Mouse (Mus musculus): ENCODE measurements around the gene Gsta4.
"Not testable (repeated sequence)": the region's sequence is repeated elsewhere in the genome, so short reads cannot be mapped to it uniquely, and the experiment has no call there.

Gene Gsta4

GRCm38 (mm10) chr9:78179071-78179470 is 3.5 kb upstream of the Gsta4 start:
- no peak for DNase-seq

DNA sequence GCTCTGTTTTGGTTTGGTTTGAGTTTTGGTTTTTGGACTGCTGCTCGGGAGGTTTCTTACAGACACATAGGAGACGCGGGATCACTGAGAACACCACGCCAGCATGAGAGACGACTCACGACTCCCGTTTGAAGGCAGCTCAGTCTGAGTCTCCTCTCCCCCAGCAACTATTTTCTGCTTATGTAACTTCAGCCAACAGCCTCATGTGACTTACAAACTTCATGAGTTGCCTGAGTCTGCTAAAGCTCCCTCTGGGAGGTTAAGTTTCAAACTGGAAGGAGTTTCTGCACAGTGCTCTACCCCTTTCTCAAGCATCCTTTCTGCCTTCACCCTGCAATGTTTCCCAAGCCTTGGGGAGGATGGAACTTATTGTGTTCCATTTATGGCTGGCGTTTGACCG is 3.1 kb downstream of the Gsta4 start:
- DNase-seq = no peak

- DNase-seq = no peak
These were observed 6.3 kb downstream of the Gsta4 start for GRCm38 (mm10) chr9:78188910-78189309.

DNA sequence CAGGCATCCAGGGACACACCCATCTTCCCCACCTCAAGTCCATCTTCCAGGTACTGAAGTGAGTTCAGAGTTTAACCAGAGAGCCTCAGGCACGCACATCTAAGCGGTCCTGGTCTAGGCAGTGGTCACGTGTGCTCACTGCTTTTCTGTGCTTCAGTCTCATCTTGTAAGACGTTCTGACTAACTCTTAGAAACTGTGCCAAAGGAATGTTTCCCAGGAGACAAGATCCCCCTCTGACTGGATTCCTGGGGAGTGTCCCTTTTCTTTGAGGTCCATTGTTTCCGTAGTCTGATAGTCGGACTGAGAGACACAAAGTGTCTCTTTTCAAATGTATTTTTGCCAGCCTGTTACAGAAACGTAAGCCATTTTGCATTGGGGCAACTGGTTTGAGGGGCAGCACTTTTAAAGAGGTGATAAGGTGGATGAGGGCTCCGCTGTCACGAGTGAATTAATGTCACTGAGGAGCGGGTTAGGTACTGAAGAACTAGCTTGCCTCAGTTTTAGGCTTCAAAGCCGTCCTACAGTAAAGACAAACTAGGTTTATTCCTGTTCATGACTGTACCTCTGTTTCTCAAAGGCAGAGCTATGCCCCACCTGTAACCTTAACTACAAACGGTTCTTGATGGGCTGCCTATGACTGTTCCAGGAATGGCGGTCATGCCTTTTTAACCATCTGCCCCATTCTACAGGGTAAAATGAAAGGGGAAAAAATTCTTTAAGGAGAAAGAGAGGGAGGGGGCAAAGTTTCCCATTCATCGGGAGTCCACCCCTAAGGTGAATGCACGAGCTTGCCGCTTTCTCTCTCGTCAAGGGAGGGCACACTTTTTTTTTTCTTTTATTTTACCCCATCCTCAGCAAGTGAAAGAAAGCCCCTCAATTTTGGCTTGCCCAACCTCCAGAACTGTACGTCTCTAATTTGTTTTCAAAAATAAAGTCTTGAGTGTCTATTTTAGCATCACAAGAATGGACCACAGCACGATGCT is 8.4 kb downstream of the Gsta4 start:
- no peak for DNase-seq

DNA sequence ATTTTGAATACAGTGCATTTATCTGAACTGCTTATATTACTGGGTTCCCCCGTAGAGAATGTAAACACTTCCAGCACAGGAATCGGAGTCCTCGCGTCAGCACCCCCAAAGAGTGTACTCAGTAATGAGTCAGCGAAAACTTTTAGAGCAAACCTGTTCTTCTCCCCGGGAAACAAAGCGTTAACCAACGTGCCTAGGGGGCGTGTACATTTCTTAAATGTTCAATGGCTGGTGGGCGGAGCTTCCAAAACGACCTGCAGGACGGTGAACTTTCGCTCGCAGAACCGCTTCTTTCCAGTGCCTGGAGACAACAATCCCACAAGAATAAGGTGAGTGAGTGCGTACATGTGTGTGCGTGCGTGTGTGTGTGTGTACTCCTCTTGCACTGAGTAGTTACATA is 9.2 kb downstream of the Gsta4 start:
- peak; percentile 82 for DNase-seq

GRCm38 (mm10) chr9:78193902-78194597 is 11.5 kb downstream of the Gsta4 start:
- DNase-seq = peak; percentile 79

GRCm38 (mm10) chr9:78195034-78195433 is 12.5 kb downstream of the Gsta4 start:
- no peak for DNase-seq

DNA sequence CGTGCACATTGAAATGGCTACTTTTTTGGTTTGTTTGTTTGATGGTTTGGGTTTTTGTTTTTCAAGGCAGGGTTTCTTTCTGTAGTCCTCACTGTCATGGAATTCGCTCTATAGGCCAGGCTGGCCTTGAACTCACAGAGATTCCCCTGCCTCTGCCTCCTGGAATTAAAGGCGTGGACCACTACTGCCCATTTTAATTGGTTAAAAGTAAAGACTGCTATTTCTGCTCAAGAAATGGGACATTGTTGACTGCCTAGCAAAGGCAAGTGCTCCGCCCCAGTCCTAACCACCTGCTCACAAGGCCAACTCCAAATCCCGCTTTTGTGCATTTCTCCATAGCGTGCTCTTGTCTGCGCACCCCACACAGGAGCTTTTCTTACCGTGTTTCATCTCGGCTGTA is 15.2 kb downstream of the Gsta4 start:
- no peak for DNase-seq

DNA sequence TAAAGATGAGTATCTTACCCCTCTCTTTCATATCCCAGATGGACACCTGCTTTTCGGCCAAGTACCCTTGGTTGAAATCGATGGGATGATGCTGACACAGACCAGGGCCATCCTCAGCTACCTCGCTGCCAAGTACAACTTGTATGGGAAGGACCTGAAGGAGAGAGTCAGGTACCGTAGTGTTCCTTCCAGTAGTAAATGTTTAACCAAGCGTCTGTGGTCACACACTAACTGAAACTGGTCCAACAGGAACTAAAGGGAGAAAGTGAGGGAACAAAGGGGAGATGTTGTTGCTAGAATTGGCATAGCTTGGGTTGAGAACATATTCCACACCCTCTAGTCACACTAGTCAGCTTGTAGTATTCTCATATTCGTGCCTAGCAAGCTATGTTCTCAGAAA is 21.6 kb downstream of the Gsta4 start:
- no peak for DNase-seq

- DNase-seq = no peak
These were observed 26.4 kb downstream of the Gsta4 start for GRCm38 (mm10) chr9:78208956-78209355.

DNA sequence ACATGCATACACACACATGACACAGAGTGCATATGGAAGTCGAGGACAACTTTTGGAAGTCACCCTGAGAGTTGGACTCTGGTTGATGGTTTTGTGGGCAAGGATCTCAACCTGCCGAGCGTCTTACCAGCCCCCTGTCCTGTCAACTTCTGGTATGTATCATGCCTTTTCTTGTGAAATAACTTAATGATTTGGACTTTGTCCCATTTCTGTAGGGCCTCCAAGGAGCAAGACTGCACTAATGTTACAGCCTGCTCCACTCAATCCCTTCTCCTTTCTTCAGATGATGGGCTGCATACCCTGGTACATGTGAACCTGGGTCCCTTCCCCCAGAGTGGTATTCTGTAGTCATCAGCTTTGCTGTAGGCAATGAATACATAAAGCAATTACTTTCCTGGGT is 27.5 kb downstream of the Gsta4 start:
- DNase-seq = no peak

DNA sequence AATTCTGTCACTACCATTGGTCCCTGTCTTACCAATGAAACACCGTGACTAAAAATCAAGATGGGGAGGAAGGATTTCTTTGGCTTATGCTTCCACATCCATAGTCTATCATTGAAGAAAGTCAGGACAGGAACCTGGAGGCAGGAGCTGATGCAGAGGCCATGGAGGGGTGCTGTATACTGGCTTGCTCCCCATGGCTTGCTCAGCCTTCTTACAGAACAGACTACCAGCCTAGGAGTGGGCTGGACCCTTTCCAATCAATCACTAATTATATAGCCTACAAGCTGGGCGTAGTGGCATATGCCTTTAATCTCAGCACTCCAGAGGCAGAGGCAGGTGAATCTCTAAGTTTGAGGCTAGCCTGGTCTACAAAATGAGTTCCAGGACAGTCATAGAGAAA is 28.2 kb downstream of the Gsta4 start:
- no peak for DNase-seq

GRCm38 (mm10) chr9:78211521-78211920 is 28.9 kb downstream of the Gsta4 start:
- DNase-seq = no peak

GRCm38 (mm10) chr9:78212341-78213049 is 29.9 kb downstream of the Gsta4 start:
- peak; percentile 62 for DNase-seq

- no peak for DNase-seq
These were observed 34.5 kb downstream of the Gsta4 start for GRCm38 (mm10) chr9:78217074-78217473.

GRCm38 (mm10) chr9:78222616-78223015 is 40.0 kb downstream of the Gsta4 start:
- no peak for DNase-seq

DNA sequence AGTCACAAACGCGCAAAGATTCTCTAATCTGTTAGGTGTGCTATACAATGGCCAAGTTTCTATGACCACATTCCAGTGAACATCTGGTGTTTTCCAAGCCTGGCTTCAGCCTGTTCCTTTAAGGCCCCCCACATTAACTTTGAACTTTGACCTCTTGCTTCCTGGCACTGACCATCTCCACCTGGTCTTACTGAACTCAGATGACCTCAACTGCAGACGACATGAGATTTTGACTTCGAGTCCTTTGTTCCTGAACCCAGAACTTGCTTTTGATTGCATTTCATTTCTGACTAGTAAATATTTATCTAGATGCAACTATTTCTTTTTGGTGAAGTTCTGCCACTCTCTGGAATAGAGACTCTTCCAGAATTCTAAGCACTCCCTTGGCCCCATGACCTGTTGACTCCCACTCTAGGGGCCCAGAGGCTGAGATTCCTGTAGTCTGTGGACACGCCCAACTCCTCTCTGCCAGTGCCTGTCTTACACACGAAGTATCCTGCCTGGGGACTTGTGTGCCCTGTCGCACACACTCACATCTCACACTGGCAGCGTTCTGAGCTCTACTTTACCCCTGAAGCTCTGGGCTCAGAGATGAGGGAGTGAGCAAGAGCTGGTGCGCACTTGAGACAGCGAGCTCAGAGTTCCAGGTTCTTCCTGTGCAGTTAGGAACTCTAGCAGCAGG is 40.8 kb downstream of the Gsta4 start:
- DNase-seq = no peak

GRCm38 (mm10) chr9:78224418-78224817 is 41.8 kb downstream of the Gsta4 start:
- no peak for DNase-seq

- DNase-seq = no peak
These were observed 42.7 kb downstream of the Gsta4 start for GRCm38 (mm10) chr9:78225304-78225703.

DNA sequence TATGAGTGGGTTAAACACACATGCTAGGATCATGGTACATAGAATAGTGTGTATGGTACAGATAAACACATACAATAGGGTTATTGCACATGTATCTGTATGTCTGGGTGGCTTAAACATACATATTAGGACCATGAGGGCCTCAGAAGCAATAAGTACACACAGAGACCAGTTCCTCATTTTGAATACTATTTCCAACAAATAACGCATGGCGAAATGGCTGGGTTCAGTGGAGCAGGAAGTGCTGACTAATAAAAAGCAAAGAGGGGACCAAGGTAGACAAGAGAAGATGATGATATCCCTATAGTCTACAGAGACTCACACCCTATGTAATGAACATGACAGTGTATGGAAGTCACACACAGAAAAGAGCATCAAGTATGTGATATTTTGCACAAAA is 45.5 kb downstream of the Gsta4 start:
- DNase-seq = no peak

DNA sequence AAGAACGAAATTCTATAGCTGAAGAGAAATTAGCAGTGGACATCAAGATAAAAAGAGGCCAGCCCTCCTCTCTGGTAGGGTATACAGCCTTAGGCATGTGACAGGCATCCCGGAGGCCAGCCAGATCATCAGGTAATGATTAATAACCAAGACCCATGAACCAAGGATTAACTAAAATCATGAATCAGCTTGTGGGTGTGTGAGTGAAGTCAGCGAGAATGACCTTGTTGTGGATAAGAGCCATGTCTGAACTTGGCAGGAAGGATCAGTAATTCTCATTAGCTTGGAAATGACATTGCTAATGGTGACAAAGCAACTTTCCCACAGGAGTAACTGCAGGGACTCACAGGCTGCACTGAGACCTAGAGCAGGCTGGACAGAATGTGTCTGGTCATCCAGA is 47.1 kb downstream of the Gsta4 start:
- DNase-seq = not testable (repeated sequence)

DNA sequence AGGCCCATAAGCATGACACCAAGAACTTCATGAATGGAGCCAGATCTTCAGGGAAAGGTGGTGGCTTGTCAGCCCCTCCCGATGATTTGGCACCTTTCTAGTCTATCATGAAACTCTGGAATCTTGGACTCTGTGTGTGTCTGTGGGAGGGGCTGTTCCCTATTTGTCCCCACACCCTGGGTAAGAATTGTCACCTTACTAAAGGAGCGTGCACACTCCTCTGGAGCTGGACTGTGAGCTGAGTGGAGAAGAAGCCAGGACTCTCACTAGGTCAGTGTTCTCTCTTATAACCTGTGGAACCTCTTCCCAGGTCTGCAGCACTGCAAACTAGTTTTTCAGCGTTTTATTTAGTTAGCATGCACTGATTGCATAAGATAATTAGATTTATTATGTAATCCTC is 47.9 kb downstream of the Gsta4 start, which contains the start of gene Gsta1:
Gene Gsta1 (plus strand): TSS at position 196 of the 400 bp plus-strand sequence.
- DNase-seq = not testable (repeated sequence)

All from lung, postnatal 10 days (tissue).